Mouse (Mus musculus): Measurements from ENCODE around the gene Gm9936. TPM values are rescaled to one million over a fixed set of nuclear protein-coding genes. Genes with fewer than 3 reads are reported as not detected.
"Not testable (repeated sequence)": the region's sequence is repeated elsewhere in the genome, so short reads cannot be mapped to it uniquely, and the experiment has no call there.

The Gm9936 gene
- 1 to 10 TPM; 1.0 to 1.5 TPM for total RNA-seq (2021)
- long read RNA-seq, experiment 1, result 0 reads
- long read RNA-seq, experiment 2, partial matches to known transcripts, result 0 of 2 reads
- long read RNA-seq, experiment 2, other reads (novel, unspliced or antisense), result 0 of 2 reads

GRCm38 (mm10) chr5:114858582-114858981, at the start of gene Gm9936:
TSS of gene Gm9936 (minus strand) at chr5:114858682.
- Histone ChIP-seq H3K27ac (no peak within 1 kb of the TSS), H3K4me3 (peak within 1 kb of the TSS; percentile 21)
- intact Hi-C loops (cut with DNase I), result loop anchor here (2.0 to 5.0 kb wide), 2 partner anchors 34 to 156 kb away; no protein-coding TSS in a partner anchor
- TF ChIP-seq CTCF (IDR thresholded peaks at IDR 0.05), result no peak
- DNase-seq (ENCODE audit: extremely low spot score in 1 of 2, low spot score in 2 of 2), result no peak

GRCm38 (mm10) chr5:114902413-114902812, 43.9 kb upstream of the Gm9936 start:
- peak; percentile 60 for TF ChIP-seq CTCF (IDR thresholded peaks at IDR 0.05)

GRCm38 (mm10) chr5:114898857-114899256, 40.4 kb upstream of the Gm9936 start:
- no peak for DNase-seq (ENCODE audit: extremely low spot score in 1 of 2, low spot score in 2 of 2)
- no peak for TF ChIP-seq CTCF (IDR thresholded peaks at IDR 0.05)
- intact Hi-C loops (cut with DNase I), result no loop called here
- Histone ChIP-seq H3K4me3 (no peak overlapping the region), H3K27ac (no peak overlapping the region)

More at GRCm38 (mm10) chr5:114902413-114902812, 43.9 kb upstream of the Gm9936 start:
- intact Hi-C loops (cut with DNase I), result no loop called here
- Histone ChIP-seq H3K4me3 (no peak overlapping the region), H3K27ac (no peak overlapping the region)
- DNase-seq (ENCODE audit: extremely low spot score in 1 of 2, low spot score in 2 of 2), result no peak

DNA sequence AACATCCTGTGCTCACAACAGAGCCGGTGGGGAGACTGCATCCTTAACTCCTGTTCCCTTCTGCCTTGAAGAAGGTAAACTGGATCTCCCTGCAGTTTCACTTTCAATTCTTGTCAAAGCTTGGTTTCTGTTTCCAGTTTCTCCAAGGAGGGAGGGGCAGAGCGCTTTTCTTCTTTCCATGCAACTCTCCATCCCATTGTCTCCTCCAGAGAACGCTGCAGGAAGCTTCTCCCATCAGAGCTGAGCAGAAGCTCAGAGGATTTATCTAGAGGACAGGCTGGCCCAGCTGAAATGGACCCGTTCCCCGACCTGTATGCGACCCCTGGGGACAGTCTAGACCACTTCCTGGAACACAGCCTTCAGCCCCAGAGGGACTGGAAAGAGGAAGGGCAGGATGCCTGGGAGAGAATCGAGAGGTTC, 38.9 kb upstream of the Gm9936 start:
- H3K27ac ChIP-seq, result peak overlapping the region; percentile 47; the same call in 1 of the 2 replicates
- peak overlapping the region; percentile 38 for H3K4me3 ChIP-seq
- TF ChIP-seq CTCF (IDR thresholded peaks at IDR 0.05), result no peak
- intact Hi-C loops (cut with DNase I), result no loop called here
- DNase-seq (ENCODE audit: extremely low spot score in 1 of 2, low spot score in 2 of 2), result no peak

DNA sequence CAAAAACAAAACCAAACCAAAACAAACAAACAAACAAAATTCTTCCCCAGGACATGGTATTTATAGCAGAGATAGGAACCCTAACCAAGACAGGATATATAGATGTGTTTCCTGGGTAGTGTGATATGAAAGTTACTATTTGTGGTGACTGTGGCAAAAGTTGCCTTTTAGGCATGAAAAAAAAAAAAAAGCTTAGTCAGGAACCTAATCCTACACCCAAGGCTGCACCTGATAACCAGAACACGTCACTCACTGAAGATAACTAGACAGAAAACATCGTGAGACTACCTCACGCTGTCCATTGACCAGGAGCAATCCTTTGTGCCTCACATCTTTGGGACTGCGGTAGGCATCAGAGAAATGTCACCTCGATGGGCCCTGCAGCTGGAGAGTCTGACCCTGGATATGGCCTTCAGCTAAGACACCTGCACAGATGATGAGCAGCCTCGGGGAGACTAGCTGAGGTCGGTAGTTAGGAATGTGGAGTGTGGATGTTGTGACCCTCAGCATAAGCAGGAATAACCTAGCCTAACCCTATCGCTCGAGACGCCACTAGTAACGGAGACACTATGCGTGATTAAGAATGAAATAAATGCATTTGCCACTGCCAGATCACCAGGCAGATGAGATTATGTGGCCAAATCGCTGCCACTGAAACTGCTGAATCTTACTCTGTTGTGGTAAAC, 38.3 kb upstream of the Gm9936 start, which contains the start of gene Oasl2:
TSS of gene Oasl2 (plus strand) at position 249 of the 686 bp plus-strand sequence.
- intact Hi-C loops (cut with DNase I), result no loop called here
- no peak for DNase-seq (ENCODE audit: extremely low spot score in 1 of 2, low spot score in 2 of 2)
- Histone ChIP-seq H3K27ac (peak within 1 kb of the TSS; percentile 47; the same call in 1 of the 2 replicates), H3K4me3 (peak within 1 kb of the TSS; percentile 38)
- TF ChIP-seq CTCF (IDR thresholded peaks at IDR 0.05), result no peak

DNA sequence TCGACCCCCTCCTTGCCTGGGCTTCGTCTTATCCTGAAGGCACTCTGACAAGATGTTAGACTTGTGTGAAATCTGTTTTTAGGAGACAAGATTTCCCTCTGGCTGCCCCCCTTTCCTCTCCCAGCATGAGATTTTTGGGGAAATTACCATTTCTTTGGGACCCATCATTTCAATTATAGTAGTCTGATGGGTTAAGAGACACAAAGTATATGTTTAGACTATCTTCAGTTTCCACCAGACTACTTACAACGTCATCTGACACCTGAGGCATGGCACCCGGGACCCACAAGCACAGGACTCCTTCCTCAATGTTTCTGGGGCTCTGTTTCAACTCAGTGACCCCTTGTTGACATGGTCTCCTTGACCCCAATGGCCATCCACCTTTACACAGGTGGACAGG, 37.1 kb upstream of the Gm9936 start:
- no peak for DNase-seq (ENCODE audit: extremely low spot score in 1 of 2, low spot score in 2 of 2)
- no peak for TF ChIP-seq CTCF (IDR thresholded peaks at IDR 0.05)
- H3K4me3 ChIP-seq, result no peak overlapping the region
- intact Hi-C loops (cut with DNase I), result no loop called here
- no peak overlapping the region for H3K27ac ChIP-seq

- Histone ChIP-seq H3K27ac (no peak overlapping the region), H3K4me3 (no peak overlapping the region)
- no peak for TF ChIP-seq CTCF (IDR thresholded peaks at IDR 0.05)
- DNase-seq (ENCODE audit: extremely low spot score in 1 of 2, low spot score in 2 of 2), result no peak
- intact Hi-C loops (cut with DNase I), result no loop called here
Observed at GRCm38 (mm10) chr5:114888995-114889394, 30.5 kb upstream of the Gm9936 start.

GRCm38 (mm10) chr5:114886801-114887200, 28.3 kb upstream of the Gm9936 start:
- no peak overlapping the region for H3K27ac ChIP-seq
- no peak for DNase-seq (ENCODE audit: extremely low spot score in 1 of 2, low spot score in 2 of 2)
- no peak overlapping the region for H3K4me3 ChIP-seq
- no peak for TF ChIP-seq CTCF (IDR thresholded peaks at IDR 0.05)
- intact Hi-C loops (cut with DNase I), result no loop called here

DNA sequence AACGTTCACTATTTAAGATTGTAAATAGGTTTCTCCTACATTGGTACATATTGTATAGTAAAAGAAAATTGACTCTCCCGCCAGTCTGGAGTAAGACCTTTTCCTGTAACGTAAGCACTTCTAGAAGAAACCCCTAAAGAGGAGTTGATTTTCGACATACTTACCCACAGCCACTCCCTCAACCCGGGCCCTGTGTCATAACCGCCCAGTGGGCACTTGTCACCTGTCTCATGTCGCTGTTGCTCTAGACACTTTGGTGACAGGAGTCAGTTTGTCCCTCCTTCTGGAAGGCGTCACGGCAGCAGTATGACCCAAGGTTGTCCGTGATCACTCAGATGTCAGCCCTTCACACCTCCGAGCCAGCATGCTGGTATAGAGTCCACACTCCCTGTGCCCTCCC, 24.5 kb upstream of the Gm9936 start:
- TF ChIP-seq CTCF (IDR thresholded peaks at IDR 0.05), result no peak
- no peak overlapping the region for H3K27ac ChIP-seq
- no peak for DNase-seq (ENCODE audit: extremely low spot score in 1 of 2, low spot score in 2 of 2)
- intact Hi-C loops (cut with DNase I), result no loop called here
- no peak overlapping the region for H3K4me3 ChIP-seq

GRCm38 (mm10) chr5:114882319-114882718, 23.8 kb upstream of the Gm9936 start:
- H3K4me3 ChIP-seq; H3K27ac ChIP-seq; intact Hi-C loops (cut with DNase I); DNase-seq (ENCODE audit: extremely low spot score in 1 of 2, low spot score in 2 of 2): not testable (repeated sequence)

- Histone ChIP-seq H3K27ac (no peak overlapping the region), H3K4me3 (no peak overlapping the region)
- intact Hi-C loops (cut with DNase I), result no loop called here
- no peak for DNase-seq (ENCODE audit: extremely low spot score in 1 of 2, low spot score in 2 of 2)
- no peak for TF ChIP-seq CTCF (IDR thresholded peaks at IDR 0.05)
Observed at GRCm38 (mm10) chr5:114879399-114879798, 20.9 kb upstream of the Gm9936 start.

DNA sequence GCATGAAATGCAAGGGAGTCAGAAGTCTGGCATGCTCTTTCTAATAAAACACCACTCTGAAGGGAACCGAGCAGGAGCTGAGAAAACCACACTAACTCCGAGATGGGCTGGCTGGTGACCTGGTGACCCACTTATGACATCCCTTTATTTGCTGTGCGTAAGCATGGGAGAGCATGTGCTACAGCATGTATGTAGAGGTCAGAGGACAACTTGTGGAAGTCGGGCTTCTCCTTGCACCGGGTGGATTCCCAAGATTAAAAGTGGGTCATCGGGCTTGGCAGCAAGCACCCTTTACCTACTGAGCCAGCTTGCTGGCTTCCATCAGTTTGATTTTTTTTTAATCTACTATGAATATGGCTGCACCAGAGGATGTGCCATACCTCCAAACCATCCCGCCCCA, 19.0 kb upstream of the Gm9936 start:
- Histone ChIP-seq H3K27ac (no peak overlapping the region), H3K4me3 (no peak overlapping the region)
- intact Hi-C loops (cut with DNase I), result no loop called here
- DNase-seq (ENCODE audit: extremely low spot score in 1 of 2, low spot score in 2 of 2), result no peak
- no peak for TF ChIP-seq CTCF (IDR thresholded peaks at IDR 0.05)

- DNase-seq (ENCODE audit: extremely low spot score in 1 of 2, low spot score in 2 of 2), result no peak
- H3K27ac ChIP-seq, result no peak overlapping the region
- intact Hi-C loops (cut with DNase I), result no loop called here
- TF ChIP-seq CTCF (IDR thresholded peaks at IDR 0.05), result no peak
- no peak overlapping the region for H3K4me3 ChIP-seq
Observed at GRCm38 (mm10) chr5:114876331-114876730, 17.8 kb upstream of the Gm9936 start.
